Mouse (Mus musculus): ENCODE results near the gene Arf3. TPM values are rescaled to one million over a fixed set of nuclear protein-coding genes. Genes with fewer than 3 reads are reported as not detected.
"Not testable (repeated sequence)": the region's sequence is repeated elsewhere in the genome, so short reads cannot be mapped to it uniquely, and the experiment has no call there.

Gene Arf3
- polyA plus RNA-seq, 1 experiment from 2014 or later, result 22.4 TPM

DNA sequence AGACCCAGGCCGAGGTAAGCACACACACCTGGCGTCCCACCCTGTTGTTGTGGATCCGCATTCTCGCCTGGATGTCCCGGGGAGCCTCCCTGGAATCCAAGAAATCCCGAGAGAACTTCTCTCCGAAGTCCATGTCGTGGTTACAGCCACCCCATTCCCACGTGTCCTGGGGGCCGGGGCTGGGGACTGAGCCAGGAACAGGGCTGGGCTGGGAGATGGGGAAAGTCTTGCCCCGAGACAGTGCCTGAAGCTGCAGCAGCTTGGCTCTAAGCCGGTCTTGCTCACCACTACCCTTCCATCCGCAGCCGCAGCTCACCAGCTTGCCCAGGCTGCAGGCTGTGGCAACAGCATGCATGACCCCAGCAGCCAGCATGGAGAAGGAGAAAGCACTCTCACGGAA is 11.1 kb upstream of the Arf3 start:
- Histone ChIP-seq H3K4me2 (no peak overlapping the region), H3K9ac (no peak overlapping the region)
- ATAC-seq, result no peak

DNA sequence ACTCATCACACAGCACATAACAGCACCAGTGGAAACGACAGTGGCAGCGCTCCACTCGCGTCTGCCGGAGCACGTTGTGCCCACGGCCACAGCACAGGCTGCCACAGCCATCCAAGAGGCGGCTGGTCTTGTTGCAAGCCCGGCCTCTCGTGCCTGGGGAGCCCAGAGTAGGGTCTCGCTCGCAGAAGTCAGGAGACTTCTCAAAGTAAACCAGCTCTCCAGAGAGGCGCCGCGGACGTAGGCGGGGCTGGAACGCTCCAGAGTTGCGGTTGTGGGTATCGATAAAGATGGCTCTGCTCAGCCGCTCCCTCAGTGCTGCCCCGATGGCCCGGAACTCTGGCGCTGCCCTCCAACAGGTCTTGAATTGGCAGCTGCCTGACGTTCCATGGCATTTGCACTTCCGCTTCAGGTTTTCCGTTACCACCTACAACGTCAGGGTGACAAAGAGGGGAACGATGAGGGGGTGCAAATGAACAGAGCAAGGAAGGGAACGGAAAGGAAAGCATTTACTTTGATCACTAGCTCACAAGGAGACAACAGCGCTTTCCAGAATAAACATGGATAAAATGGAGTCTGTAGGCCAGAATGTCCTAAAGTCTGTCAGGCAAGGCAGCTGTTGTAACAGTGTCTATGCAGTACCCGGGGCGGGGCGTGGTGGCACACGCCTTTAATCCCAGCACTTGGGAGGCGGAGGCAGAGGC is 9.6 kb upstream of the Arf3 start:
- H3K4me1 ChIP-seq, result peaks cover 34% of the 10 kb centered on the region
- H3K4me3 ChIP-seq, result peak overlapping the region; percentile 42
- 2% methylated on average over 36 of the region's 36 CpGs for WGBS (ENCODE audit: insufficient replicate concordance)
- peak overlapping the region; percentile 68 for H3K4me2 ChIP-seq
- no peaks in the 10 kb centered on the region for H3K36me3 ChIP-seq
- 0 out of 2 replicates have a peak, but pooled peaks have one; percentile 29 for ATAC-seq
- no peak overlapping the region for H3K27ac ChIP-seq
- no peaks in the 10 kb centered on the region for H3K9me3 ChIP-seq (replicated peaks)
- H3K9ac ChIP-seq, result peak overlapping the region; percentile 28; the same call in 1 of the 2 replicates
- peaks cover 100% of the 10 kb centered on the region for H3K27me3 ChIP-seq (replicated peaks)

More for the DNA sequence above, 11.1 kb upstream of the Arf3 start:
- 25% methylated on average over 15 of the region's 15 CpGs for WGBS (ENCODE audit: insufficient replicate concordance)
- H3K4me3 ChIP-seq, result no peak overlapping the region
- H3K27ac ChIP-seq, result no peak overlapping the region
- peaks cover 47% of the 10 kb centered on the region for H3K4me1 ChIP-seq
- H3K36me3 ChIP-seq, result no peaks in the 10 kb centered on the region
- H3K27me3 ChIP-seq (replicated peaks), result peaks cover 100% of the 10 kb centered on the region
- H3K9me3 ChIP-seq (replicated peaks), result no peaks in the 10 kb centered on the region

DNA sequence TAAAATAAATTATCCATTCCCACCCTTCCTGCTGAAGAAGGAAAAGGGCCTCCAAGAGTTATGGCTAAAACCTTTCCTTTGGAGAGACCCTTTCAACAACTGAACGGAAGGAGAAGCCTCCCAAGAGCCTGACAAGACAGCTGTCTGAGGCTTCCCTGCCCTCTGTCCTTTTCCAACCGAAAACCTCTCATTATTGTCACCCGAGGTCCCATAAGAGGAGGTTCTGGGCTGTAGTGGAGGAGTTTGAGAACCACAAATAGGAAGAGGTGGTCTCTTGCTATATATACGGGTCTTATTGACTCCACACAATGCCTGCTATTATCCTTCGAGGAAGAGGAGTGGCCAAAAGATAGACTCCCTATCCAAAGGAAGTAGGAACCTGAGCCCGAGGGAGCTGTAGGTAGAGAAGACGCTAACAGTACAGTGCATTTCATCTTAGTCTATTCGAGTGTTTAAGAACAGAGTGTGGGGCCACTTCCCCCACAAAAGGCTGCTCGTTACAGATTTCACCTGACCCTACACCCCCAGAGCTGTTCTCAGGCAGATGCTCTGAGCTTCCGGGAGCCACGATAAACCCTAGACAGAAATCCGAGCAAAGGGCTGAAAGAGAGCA is 8.9 kb upstream of the Arf3 start:
- no peak for ATAC-seq
- Histone ChIP-seq H3K27me3 (replicated peaks) (peaks cover 94% of the 10 kb centered on the region), H3K9ac (no peak overlapping the region), H3K36me3 (no peaks in the 10 kb centered on the region), H3K27ac (no peak overlapping the region), H3K4me2 (peak overlapping the region; percentile 68), H3K4me1 (peaks cover 27% of the 10 kb centered on the region), H3K4me3 (peak overlapping the region; percentile 42), H3K9me3 (replicated peaks) (no peaks in the 10 kb centered on the region)
- 5% methylated on average over 12 of the region's 12 CpGs for WGBS (ENCODE audit: insufficient replicate concordance)

DNA sequence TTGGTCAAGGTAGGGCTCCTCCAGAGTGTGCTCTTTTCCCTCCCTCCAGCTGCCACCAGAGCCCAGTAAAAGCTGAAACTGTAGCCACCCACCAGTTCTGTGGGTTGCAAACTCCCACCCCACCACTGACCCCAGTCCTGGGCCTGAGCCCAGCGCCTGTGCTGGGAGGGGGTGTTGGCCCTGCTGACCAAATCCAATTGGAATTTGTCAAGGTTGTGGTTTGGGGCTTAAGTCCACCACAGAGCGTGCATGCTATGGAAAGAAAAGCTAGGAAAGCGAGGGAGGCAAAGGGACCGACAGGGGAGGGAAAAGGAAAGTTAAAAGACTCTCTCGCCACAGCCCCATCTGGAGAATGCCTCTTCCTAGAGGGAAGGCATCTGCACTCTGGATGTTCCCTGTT is 5.2 kb upstream of the Arf3 start:
- no peak for ATAC-seq
- Histone ChIP-seq H3K4me3 (no peak overlapping the region), H3K9me3 (replicated peaks) (no peaks in the 10 kb centered on the region), H3K9ac (no peak overlapping the region), H3K4me2 (no peak overlapping the region), H3K27ac (no peak overlapping the region), H3K36me3 (no peaks in the 10 kb centered on the region), H3K4me1 (peaks cover 21% of the 10 kb centered on the region), H3K27me3 (replicated peaks) (peaks cover 87% of the 10 kb centered on the region)
- WGBS (ENCODE audit: insufficient replicate concordance), result 45% methylated on average over 5 of the region's 5 CpGs

DNA sequence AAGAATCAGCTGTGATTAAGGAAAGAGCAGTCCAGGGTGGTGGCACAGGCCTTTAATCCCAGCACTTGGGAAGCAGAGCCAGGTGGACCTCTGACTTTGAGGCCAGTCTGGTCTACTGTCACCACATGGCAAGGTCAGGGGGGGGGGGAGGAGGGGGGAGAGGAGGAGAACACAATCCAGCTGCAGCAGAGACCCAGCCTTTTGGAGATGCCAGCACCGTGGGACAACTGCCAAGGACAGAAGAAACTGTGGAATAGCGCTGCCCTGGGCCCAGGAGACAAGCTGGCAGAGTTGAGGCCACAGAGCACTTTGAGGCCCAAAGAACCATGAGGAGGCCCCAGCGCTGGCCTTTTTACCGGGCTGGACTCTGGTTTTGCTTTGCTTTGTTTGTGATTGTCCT is 2.9 kb upstream of the Arf3 start:
- WGBS (ENCODE audit: insufficient replicate concordance), result 66% methylated on average over 4 of the region's 4 CpGs
- Histone ChIP-seq H3K27ac (no peak overlapping the region), H3K4me1 (peaks cover 27% of the 10 kb centered on the region), H3K27me3 (replicated peaks) (peaks cover 66% of the 10 kb centered on the region), H3K4me2 (no peak overlapping the region), H3K9ac (no peak overlapping the region), H3K9me3 (replicated peaks) (no peaks in the 10 kb centered on the region), H3K4me3 (no peak overlapping the region), H3K36me3 (peaks cover 3% of the 10 kb centered on the region; the same call in 1 of the 2 replicates)
- ATAC-seq, result no peak

DNA sequence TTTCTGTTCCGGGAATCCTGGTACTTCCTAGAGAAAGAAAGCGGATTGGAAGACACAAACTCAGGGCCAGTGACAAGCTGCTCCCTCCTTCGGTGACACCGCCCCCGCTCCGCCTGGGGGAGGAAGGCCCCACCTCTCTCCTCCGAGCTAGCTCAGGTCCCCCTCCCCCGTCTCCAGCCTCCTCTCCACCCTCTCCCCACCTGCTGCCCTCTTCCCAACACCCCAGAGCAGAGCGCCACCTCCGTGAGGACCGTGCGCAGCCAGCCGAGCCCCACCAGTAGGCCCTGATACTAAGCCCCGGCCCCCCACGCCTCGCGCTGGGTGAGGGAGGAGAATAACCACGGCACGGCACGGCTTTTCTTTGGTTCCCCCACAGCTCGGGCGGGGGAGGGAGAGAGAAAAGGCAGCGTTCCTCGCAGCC is 803 bp downstream of the Arf3 start:
- peak; percentile 72 for ATAC-seq
- Histone ChIP-seq H3K27ac (peak overlapping the region; percentile 68), H3K27me3 (replicated peaks) (peaks cover 34% of the 10 kb centered on the region), H3K9me3 (replicated peaks) (no peaks in the 10 kb centered on the region), H3K4me1 (peaks cover 28% of the 10 kb centered on the region), H3K4me3 (peak overlapping the region; percentile 93), H3K9ac (peak overlapping the region; percentile 87), H3K4me2 (peak overlapping the region; percentile 100), H3K36me3 (peaks cover 15% of the 10 kb centered on the region)
- WGBS (ENCODE audit: insufficient replicate concordance), result 1% methylated on average over 22 of the region's 24 CpGs

DNA sequence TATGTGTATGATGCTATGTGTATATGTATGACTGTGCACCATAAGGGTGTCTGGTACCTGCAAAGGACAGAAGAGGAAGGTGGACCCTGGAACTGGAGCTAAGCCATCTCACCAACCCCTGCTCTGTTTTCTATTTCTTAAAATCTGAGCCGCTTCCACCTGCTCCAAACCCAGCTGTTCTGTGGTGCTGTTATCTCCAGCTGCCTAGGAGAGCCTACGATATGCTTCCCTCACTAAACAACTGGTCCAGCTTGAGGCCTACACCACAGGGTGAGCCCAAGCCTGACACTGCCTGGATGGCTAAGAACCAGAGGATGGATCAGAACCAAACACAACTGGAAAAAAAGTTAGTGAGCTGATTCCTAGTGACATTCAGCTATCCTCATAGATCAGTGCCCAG is 8.9 kb downstream of the Arf3 start:
- ATAC-seq, result no peak
- WGBS (ENCODE audit: insufficient replicate concordance), result 58% methylated on average over 2 of the region's 2 CpGs

DNA sequence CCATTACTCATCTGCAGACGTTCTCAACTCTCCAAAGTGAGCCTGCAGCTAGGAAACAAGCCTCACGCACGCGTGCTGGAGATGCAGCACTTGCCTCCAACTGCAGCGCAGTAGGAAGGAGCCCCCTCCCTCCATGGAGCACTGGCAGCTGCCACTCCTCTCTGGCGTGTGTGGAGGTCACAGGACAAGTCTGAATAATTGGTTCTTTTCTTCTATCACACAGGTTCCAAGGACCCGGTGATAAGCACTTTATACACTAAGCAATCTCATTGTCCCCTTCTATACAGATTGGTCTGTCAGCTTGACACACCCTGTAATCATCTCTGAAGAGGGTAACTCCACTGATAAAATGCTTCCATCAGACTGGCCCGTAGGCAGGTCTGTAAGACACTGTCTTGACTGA is 10.0 kb downstream of the Arf3 start:
- WGBS (ENCODE audit: insufficient replicate concordance), result 54% methylated on average over 8 of the region's 8 CpGs
- peaks cover 19% of the 10 kb centered on the region for H3K4me1 ChIP-seq
- H3K27ac ChIP-seq, result no peak overlapping the region
- H3K9me3 ChIP-seq (replicated peaks), result no peaks in the 10 kb centered on the region
- H3K9ac ChIP-seq, result no peak overlapping the region
- no peak overlapping the region for H3K4me3 ChIP-seq
- peak; percentile 87 for ATAC-seq
- no peaks in the 10 kb centered on the region for H3K27me3 ChIP-seq (replicated peaks)
- peaks cover 9% of the 10 kb centered on the region; the same call in 1 of the 2 replicates for H3K36me3 ChIP-seq
- no peak overlapping the region for H3K4me2 ChIP-seq

More for the DNA sequence above, 8.9 kb downstream of the Arf3 start:
- no peak overlapping the region for H3K4me2 ChIP-seq
- H3K9ac ChIP-seq, result no peak overlapping the region
- H3K4me1 ChIP-seq, result peaks cover 19% of the 10 kb centered on the region
- H3K4me3 ChIP-seq, result no peak overlapping the region
- H3K9me3 ChIP-seq (replicated peaks), result no peaks in the 10 kb centered on the region
- peaks cover 9% of the 10 kb centered on the region for H3K36me3 ChIP-seq
- H3K27ac ChIP-seq, result no peak overlapping the region
- no peaks in the 10 kb centered on the region for H3K27me3 ChIP-seq (replicated peaks)

DNA sequence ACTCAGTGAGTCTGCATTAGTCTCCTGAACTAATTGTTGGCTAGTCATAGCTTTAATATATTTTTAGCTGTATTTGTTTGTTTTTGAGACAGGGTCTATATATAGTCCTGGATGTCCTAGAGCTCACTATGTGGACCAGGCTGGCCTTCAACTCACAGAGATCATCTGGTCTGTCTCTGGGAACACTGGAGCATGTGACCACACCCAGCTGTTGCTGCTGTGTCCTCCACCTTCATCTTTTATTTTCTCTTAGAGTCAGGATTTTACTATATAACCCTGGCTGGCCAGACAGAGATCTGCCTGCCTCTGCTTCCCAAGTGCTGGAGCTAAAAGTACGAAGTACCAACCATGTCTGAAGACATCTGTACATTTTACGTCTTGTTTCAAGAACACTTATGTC is 13.9 kb downstream of the Arf3 start:
- Histone ChIP-seq H3K9ac (no peak overlapping the region), H3K4me3 (no peak overlapping the region), H3K4me2 (no peak overlapping the region), H3K4me1 (peaks cover 25% of the 10 kb centered on the region), H3K36me3 (0 out of 2 replicates have a peak, but pooled peaks cover 6% of the 10 kb centered on the region), H3K27me3 (replicated peaks) (no peaks in the 10 kb centered on the region), H3K9me3 (replicated peaks) (no peaks in the 10 kb centered on the region), H3K27ac (no peak overlapping the region)
- WGBS (ENCODE audit: insufficient replicate concordance), result 85% methylated on average over 2 of the region's 2 CpGs
- ATAC-seq, result no peak

DNA sequence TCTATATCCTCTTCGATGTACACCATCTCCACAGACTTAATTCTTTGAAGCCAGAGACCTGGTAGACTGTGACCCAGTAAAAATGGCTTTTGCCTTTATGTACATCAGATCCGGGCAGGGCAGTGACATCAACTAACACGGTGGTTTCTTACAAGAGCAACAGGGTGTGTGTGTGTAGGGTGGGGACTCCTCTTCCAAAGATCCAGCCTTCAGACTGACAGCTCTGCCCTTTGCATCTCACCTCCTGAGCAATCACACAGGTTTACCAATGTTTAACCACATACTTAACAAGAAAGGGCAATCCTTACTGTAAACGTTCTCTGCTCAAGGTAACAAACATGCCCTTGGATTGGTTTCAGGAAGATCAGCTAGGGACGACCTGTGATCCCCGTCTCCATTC is 15.7 kb downstream of the Arf3 start:
- WGBS (ENCODE audit: insufficient replicate concordance), result 74% methylated on average over 6 of the region's 6 CpGs
- peaks cover 8% of the 10 kb centered on the region; the same call in 1 of the 2 replicates for H3K4me1 ChIP-seq
- H3K9ac ChIP-seq, result no peak overlapping the region
- no peak overlapping the region for H3K4me3 ChIP-seq
- ATAC-seq, result no peak
- H3K27me3 ChIP-seq (replicated peaks), result no peaks in the 10 kb centered on the region
- no peak overlapping the region for H3K27ac ChIP-seq
- peaks cover 19% of the 10 kb centered on the region for H3K36me3 ChIP-seq
- H3K9me3 ChIP-seq (replicated peaks), result no peaks in the 10 kb centered on the region
- H3K4me2 ChIP-seq, result no peak overlapping the region

DNA sequence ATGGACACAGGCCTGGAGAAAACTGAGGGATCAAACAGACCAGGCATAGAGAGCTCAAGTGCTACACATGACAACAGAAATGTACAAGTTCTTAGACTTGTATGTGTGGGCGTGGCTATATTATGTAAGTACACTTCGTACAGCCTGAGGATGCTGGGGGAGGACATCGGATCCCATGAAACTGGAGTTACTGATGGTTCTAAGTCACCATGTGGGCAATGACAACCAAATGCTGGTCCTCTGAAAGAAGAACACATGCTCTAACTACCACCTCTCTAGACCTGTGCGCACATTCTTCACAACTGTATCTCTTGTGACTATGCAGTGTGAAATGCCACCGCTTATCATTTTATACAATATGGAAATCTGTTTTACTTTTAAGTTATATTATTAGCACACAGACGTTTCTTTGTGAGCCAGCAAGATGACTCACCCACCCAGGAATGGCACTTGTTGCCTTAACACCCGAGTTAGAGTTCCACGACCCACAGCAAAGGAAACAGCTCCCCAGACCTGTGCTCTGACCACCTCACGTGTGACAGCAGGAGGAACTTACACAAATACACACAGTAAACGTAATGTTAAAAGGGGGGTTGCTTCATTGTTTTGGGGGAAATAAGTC is 16.6 kb downstream of the Arf3 start:
- H3K36me3 ChIP-seq, result peaks cover 24% of the 10 kb centered on the region
- H3K27ac ChIP-seq, result no peak overlapping the region
- ATAC-seq, result no peak
- peaks cover 6% of the 10 kb centered on the region; the same call in 1 of the 2 replicates for H3K4me1 ChIP-seq
- H3K4me2 ChIP-seq, result no peak overlapping the region
- no peak overlapping the region for H3K4me3 ChIP-seq
- 75% methylated on average over 10 of the region's 10 CpGs for WGBS (ENCODE audit: insufficient replicate concordance)
- H3K9me3 ChIP-seq (replicated peaks), result no peaks in the 10 kb centered on the region
- H3K9ac ChIP-seq, result no peak overlapping the region
- no peaks in the 10 kb centered on the region for H3K27me3 ChIP-seq (replicated peaks)

DNA sequence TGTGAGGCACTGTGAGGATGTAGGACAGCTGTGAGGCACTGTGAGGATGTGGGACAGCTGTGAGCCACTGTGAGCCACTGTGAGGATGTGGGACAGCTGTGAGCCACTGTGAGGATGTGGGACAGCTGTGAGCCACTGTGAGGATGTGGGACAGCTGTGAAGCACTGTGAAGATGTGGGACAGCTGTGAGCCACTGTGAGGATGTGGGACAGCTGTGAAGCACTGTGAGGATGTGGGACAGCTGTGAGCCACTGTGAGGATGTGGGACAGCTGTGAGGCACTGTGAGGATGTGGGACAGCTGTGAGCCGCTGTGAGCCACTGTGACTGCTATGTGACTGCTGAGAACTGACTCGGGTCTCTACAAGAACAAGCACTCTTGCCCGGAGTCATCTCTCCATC is 19.2 kb downstream of the Arf3 start:
- not testable (repeated sequence) for H3K9ac ChIP-seq; ATAC-seq; H3K9me3 ChIP-seq (replicated peaks); H3K27me3 ChIP-seq (replicated peaks); H3K4me2 ChIP-seq; H3K4me3 ChIP-seq; H3K27ac ChIP-seq
- 61% methylated on average over 3 of the region's 3 CpGs for WGBS (ENCODE audit: insufficient replicate concordance)
- Histone ChIP-seq H3K36me3 (peaks cover 44% of the 10 kb centered on the region), H3K4me1 (peaks cover 14% of the 10 kb centered on the region)
